Comparison of ENCODE assay signal across 8 mouse cellular contexts in the genomic region with DNA sequence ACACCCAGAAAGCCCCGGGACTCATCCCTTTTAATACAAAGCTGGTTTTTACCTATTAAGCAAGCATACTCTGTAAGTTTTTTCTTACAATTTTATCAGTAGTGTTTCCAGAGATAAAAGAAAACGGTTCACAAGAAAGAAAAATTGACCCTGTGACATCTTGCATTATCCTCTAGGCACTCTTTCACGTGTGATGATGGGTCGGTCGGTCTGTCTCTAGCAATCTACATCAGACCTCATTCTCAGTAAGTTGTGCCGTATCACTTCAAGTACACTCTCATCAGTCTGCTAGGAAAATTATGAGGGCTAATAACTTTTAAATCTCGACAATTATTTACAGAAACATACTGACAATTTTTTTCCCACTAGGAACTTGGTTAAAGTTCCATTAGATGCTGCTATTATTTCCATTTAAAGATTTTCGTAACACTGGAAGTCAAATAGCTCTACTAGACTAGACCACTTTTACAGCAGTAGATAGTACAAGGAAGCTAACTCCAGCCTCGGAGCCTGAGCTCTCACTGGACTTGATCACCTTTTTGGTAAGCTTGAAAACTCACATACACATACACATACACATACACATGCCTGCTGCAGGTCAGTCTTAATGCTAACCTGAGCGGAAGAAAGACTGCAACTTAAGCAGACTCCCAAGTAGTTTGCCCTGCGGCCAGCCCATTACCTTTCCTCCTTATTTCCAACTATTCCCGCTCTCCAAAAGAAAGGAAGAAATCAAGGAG. TPM values are rescaled to one million over a fixed set of nuclear protein-coding genes. Genes with fewer than 3 reads are reported as not detected.
DNase-seq lines count a peak whose midpoint lies in the region; ATAC-seq and TF ChIP-seq lines count a peak whose summit lies in the region.

No protein-coding gene starts in this region.

- peak; percentile 42 for DNase-seq in heart, adult 11 months
- DNase-seq in heart, postnatal 4 days, result no peak
- peak; percentile 32 for DNase-seq in MEL-GATA-1-ER (ENCODE audit: extremely low read depth, low read depth)
- DNase-seq in forelimb bud, embryonic 11.5 days (ENCODE audit: low read depth, low spot score), result peak; percentile 11
- DNase-seq in limb, embryonic 14.5 days (ENCODE audit: low spot score), result peak; percentile 5
- peak; percentile 18 for DNase-seq in retina, postnatal 1 day
- DNase-seq in adrenal gland, adult 2 months, result no peak

- 14% methylated on average over 12 of the region's 12 CpGs for WGBS in limb, embryonic 14.5 days

- H3K9ac ChIP-seq in limb, embryonic 14.5 days (ENCODE audit: low read depth, low read length, severe bottlenecking), result peak overlapping the region; percentile 87

- no peaks in the 10 kb centered on the region for H3K27me3 ChIP-seq in limb, embryonic 14.5 days (ENCODE audit: control insufficient read depth, insufficient read depth, low read length)

- H3K9me3 ChIP-seq in limb, embryonic 14.5 days (ENCODE audit: control insufficient read depth, low read length), result no peaks in the 10 kb centered on the region

- H3K4me3 ChIP-seq in limb, embryonic 14.5 days (replicated peaks; ENCODE audit: low read length), result peak overlapping the region; percentile 80

- H3K27ac ChIP-seq in limb, embryonic 14.5 days (replicated peaks; ENCODE audit: low read depth, low read length), result 0 out of 2 replicates have a peak overlapping the region, but pooled peaks have one; percentile 74

- no peak for TF ChIP-seq POLR2A in limb, embryonic 14.5 days (IDR thresholded peaks at IDR 0.05; ENCODE audit: borderline replicate concordance, extremely low read depth, insufficient read depth, insufficient read length)

- peaks cover 9% of the 10 kb centered on the region for H3K4me1 ChIP-seq in limb, embryonic 14.5 days (ENCODE audit: control insufficient read depth, insufficient read depth, low read length)

- H3K4me2 ChIP-seq in limb, embryonic 14.5 days (replicated peaks; ENCODE audit: low read depth, low read length, severe bottlenecking), result peak overlapping the region; percentile 70

- peaks cover 13% of the 10 kb centered on the region for H3K36me3 ChIP-seq in limb, embryonic 14.5 days (ENCODE audit: control insufficient read depth, insufficient read depth, low read length)

- no peak for ATAC-seq in limb, embryonic 14.5 days (ENCODE audit: low FRiP score, low read depth)
- no peak for ATAC-seq in activated CD4-positive, CD25-positive, alpha-beta regulatory T cell, adult 4 months

RNA-seq across cellular contexts. Expression of a gene that starts 1.0 kb away (rescaled TPM):
- total RNA-seq in heart, postnatal 4 days (2021), result 10 to 100 TPM; 15.6 to 16.5 TPM
- 39.3 and 40.5 TPM in 2 replicates for polyA plus RNA-seq in limb, embryonic 14.5 days (2012; rRNA removed)
- 59.2 and 65.1 TPM in 2 replicates for polyA plus RNA-seq in limb, embryonic 14.5 days (2014; fragmentation: Nextera tagmentation; extraction: Ambion mirVana)
- total RNA-seq in adrenal gland, adult 2 months (2021), result 10 to 100 TPM; 16.9 to 24.0 TPM
- polyA plus RNA-seq in adrenal gland, adult 2 months (2012; rRNA removed), result 2.3 and 2.6 TPM in 2 replicates
- polyA plus RNA-seq in activated CD4-positive, CD25-positive, alpha-beta regulatory T cell, adult 4 months (2017; shearing (Covaris generic)), result 10 to 100 TPM; 62.4 to 70.4 TPM

Comparison
In these comparisons a context has a peak if more than half of its experiments do, and no peak if none do; other contexts are left out.
1. DNase-seq: peak in heart, adult 11 months (single experiment), MEL-GATA-1-ER (single experiment), forelimb bud, embryonic 11.5 days (single experiment), limb, embryonic 14.5 days (single experiment) and retina, postnatal 1 day (single experiment); none in heart, postnatal 4 days (single experiment) and adrenal gland, adult 2 months (single experiment).
2. RNA of a gene that starts 1.0 kb away (polyA plus RNA-seq): 62.4 to 70.4 TPM in activated CD4-positive, CD25-positive, alpha-beta regulatory T cell, adult 4 months and 39.3 to 65.1 TPM in limb, embryonic 14.5 days; 2.3 to 2.6 TPM in adrenal gland, adult 2 months; every median in the first group is over 10 times any median in the second.